Mouse (Mus musculus): ENCODE measurements around the gene Dctn3. TPM values are rescaled to one million over a fixed set of nuclear protein-coding genes. Genes with fewer than 3 reads are reported as not detected.
A peak's percentile ranks its signal among the peaks of the same experiment; 100 is the strongest.

The Dctn3 gene
- total RNA-seq, 2 experiments from 2014 or later = 83.6 to 87.8 TPM

GRCm38 (mm10) chr4:41681176-41681575 is 41.8 kb downstream of the Dctn3 start:
- intact Hi-C loops (cut with DNase I) = no loop called here
- DNase-seq = no peak

- DNase-seq = no peak
- intact Hi-C loops (cut with DNase I) = no loop called here
Observed at GRCm38 (mm10) chr4:41679291-41679690, 43.7 kb downstream of the Dctn3 start.

GRCm38 (mm10) chr4:41678863-41679262 is 44.1 kb downstream of the Dctn3 start:
- intact Hi-C loops (cut with DNase I) = no loop called here
- DNase-seq = no peak

GRCm38 (mm10) chr4:41677006-41677629 is 45.9 kb downstream of the Dctn3 start:
- peak; percentile 27 to 54 for DNase-seq

GRCm38 (mm10) chr4:41676248-41677005 is 46.5 kb downstream of the Dctn3 start:
- intact Hi-C loops (cut with DNase I) = no loop called here
- no peak for DNase-seq

More at GRCm38 (mm10) chr4:41677006-41677629, 45.9 kb downstream of the Dctn3 start:
- intact Hi-C loops (cut with DNase I) = no loop called here

- no peak for DNase-seq
- intact Hi-C loops (cut with DNase I) = no loop called here
Observed at GRCm38 (mm10) chr4:41673186-41673585, 49.8 kb downstream of the Dctn3 start.

GRCm38 (mm10) chr4:41672522-41672963 is 50.4 kb downstream of the Dctn3 start:
- intact Hi-C loops (cut with DNase I) = no loop called here
- DNase-seq = no peak

GRCm38 (mm10) chr4:41671963-41672480 is 50.9 kb downstream of the Dctn3 start:
- DNase-seq = no peak
- intact Hi-C loops (cut with DNase I) = no loop called here

- DNase-seq = no peak
- intact Hi-C loops (cut with DNase I) = no loop called here
Observed at GRCm38 (mm10) chr4:41671500-41671899, 51.5 kb downstream of the Dctn3 start.

GRCm38 (mm10) chr4:41670836-41671235 is 52.1 kb downstream of the Dctn3 start:
- no peak for DNase-seq
- intact Hi-C loops (cut with DNase I) = no loop called here

GRCm38 (mm10) chr4:41666646-41667045 is 56.3 kb downstream of the Dctn3 start:
- intact Hi-C loops (cut with DNase I) = no loop called here
- no peak for DNase-seq

GRCm38 (mm10) chr4:41665009-41665675 is 57.8 kb downstream of the Dctn3 start:
- intact Hi-C loops (cut with DNase I) = no loop called here
- no peak for DNase-seq

Other genes with a start within 250 kb of the Dctn3 start
- 10 to 100 TPM; 10.2 to 10.3 TPM for gene AI464131, start 220.1 kb downstream of the Dctn3 start, total RNA-seq (2021)
- gene 1110017D15Rik, start 205.8 kb downstream of the Dctn3 start, total RNA-seq (2021) = under 1 TPM in 1 of 2 experiments, not detected in 1; 0.69 TPM
- gene Fam219a, start 153.6 kb downstream of the Dctn3 start, total RNA-seq (2021) = 10 to 100 TPM; 14.5 to 17.3 TPM
- gene Dnaic1, start 153.4 kb downstream of the Dctn3 start, total RNA-seq (2021) = 1 to 10 TPM in 1 of 2 experiments, under 1 TPM in 1; 0.93 to 1.7 TPM
- gene Enho, start 82.8 kb downstream of the Dctn3 start, total RNA-seq (2021) = 1 to 10 TPM; 4.3 to 4.6 TPM
- 1 to 10 TPM; 2.0 to 5.1 TPM for gene Cntfr, start 26.1 kb downstream of the Dctn3 start, total RNA-seq (2021)
- gene Il11ra1, start 23.2 kb downstream of the Dctn3 start, total RNA-seq (2021) = 10 to 100 TPM; 56.9 to 61.0 TPM
- 10 to 100 TPM; 28.7 to 30.2 TPM for gene Rpp25l, start 9.6 kb downstream of the Dctn3 start, total RNA-seq (2021)
- not detected for gene Arid3c, start 8.0 kb upstream of the Dctn3 start, total RNA-seq (2021)
- gene Galt, start 32.1 kb upstream of the Dctn3 start, total RNA-seq (2021) = 10 to 100 TPM; 45.6 to 52.0 TPM
- gene Sigmar1, start 33.0 kb upstream of the Dctn3 start, total RNA-seq (2021) = 10 to 100 TPM; 22.8 to 23.2 TPM
- 10 to 100 TPM; 17.2 to 19.3 TPM for gene Ccl27a, start 51.1 kb upstream of the Dctn3 start, total RNA-seq (2021)
- gene Gm21541, start 180.4 kb upstream of the Dctn3 start, total RNA-seq (2021) = not detected
- gene Gm20878, start 218.4 kb upstream of the Dctn3 start, total RNA-seq (2021) = under 1 TPM; 0.65 to 0.80 TPM
- gene Fam205a4, start 242.9 kb upstream of the Dctn3 start, total RNA-seq (2021) = not detected

All from heart, postnatal 14 days (tissue).